Mouse (Mus musculus) right cerebral cortex, postnatal 36 days (tissue): ENCODE data around the gene Prom1.

Experiments
- DNase-seq, 2 experiments: peaks; one replicate each; pipeline ENCODE4 v3.0.0; 2022; ENCODE audit warnings: low spot score in 2 of 2, mixed read lengths in 1 of 2

Gene Prom1

GRCm38 (mm10) chr5:44080276-44081054 lies 21.4 kb downstream of the Prom1 start:
- no peak for DNase-seq

GRCm38 (mm10) chr5:44075432-44075831 lies 26.4 kb downstream of the Prom1 start:
- DNase-seq = no peak

DNA sequence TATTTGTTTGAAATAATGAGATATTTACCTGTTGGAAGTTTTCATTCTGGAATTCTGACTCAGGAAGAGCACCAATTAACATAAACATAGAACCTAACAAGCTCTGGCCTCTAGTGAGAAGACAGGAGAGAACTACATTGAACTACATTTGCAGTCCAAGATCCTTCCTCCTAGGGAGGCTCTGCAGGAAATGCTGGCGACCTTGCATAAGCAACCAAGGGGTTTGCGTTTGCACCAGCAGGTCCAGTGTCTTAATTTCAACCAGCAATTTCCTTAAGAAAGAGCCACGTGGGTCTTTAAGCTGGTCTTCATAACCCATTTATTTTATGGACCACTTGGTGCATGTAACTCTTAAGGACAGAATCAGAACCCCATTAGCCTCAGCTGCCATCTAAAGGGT lies 28.2 kb downstream of the Prom1 start:
- no peak for DNase-seq

GRCm38 (mm10) chr5:44070529-44071133 lies 31.2 kb downstream of the Prom1 start:
- DNase-seq = no peak

GRCm38 (mm10) chr5:44058258-44058657 lies 43.6 kb downstream of the Prom1 start:
- DNase-seq = no peak

- no peak for DNase-seq
Observed at GRCm38 (mm10) chr5:44050213-44050612, 51.6 kb downstream of the Prom1 start.

DNA sequence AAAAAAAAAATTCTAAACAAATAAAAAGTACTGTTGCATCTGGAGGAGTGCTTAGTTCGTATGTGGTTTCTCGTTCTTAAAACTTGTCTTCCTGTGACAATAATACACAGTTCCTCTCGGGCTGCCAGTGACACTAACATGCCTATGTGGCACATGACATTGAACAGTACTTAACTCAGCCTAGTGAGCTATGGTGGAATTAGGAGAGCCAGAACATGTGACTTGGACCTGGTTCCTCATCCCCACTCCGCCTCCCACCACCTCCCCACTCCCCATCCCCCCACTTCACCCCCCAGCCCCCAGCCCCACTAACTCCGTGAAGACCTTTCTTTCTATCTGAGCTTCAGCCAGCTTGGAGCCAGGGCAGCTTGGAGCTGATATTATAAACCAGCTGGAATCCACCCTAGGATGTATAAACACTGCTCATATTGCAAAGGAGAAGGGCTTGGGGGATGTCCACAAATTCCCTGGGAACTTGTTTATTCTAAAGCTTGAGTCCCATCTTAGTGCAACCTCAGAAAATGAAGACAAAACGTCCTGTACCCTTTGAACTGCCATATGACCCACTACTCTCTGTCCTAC lies 52.3 kb downstream of the Prom1 start:
- no peak for DNase-seq

DNA sequence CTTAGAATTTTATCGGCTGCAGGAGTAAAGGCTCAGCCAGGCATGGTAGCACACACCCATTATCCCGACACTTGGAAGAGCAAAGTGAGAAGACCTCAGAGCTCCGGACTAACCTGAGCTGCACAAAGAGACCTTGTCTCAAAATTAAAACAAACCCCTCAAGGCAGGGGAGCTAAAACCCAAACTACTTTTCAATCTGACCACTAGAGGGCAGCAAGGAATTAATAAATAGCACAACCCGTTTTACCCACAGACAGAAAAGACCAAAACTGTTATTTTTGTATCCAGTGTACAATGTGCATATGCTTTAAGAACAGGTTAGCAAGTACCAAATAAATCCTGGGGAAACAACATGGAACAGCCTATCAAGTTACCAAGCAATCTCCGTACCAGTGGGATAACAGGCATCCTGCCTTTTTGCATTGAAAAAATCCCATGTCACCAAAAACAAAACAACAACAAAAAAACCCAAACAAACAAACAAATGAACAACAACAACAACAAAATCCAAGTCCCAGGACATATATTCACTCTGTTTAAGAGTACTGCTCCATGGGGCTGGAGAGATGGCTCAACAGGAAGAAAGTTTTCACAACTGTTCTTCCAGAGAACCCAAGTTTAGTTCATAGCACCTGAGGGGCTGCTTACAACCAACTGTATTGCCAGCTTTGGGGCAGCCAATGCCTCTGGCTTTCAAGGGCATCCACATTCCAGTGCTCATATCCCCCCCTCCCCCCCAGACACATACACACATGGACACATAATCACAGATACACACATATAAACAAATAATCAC lies 53.1 kb downstream of the Prom1 start:
- DNase-seq = no peak

- DNase-seq = no peak
Observed at GRCm38 (mm10) chr5:44041725-44042124, 60.1 kb downstream of the Prom1 start.

DNA sequence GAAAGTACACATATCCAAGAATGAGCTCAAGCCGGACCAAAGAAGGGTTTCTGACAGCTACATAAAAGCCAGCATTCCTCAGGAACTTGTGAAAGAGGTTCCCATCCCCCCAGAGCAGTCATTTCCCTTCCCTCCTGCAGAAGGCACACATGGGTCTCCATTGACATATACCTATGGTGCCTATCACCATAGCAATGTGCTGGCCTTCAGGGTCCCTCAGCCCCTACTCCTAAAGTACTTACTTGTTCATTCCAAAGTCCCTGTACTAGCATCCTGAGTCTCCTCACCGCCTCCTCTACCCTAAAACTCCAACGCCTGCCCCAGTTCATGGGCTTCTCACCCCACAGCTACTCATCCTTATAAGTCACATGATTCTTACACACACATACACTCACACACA lies 60.8 kb downstream of the Prom1 start:
- no peak for DNase-seq

GRCm38 (mm10) chr5:43998295-43998989 lies 103.4 kb downstream of the Prom1 start:
- no peak for DNase-seq

- no peak for DNase-seq
Observed at GRCm38 (mm10) chr5:43997626-43998025, 104.2 kb downstream of the Prom1 start.

DNA sequence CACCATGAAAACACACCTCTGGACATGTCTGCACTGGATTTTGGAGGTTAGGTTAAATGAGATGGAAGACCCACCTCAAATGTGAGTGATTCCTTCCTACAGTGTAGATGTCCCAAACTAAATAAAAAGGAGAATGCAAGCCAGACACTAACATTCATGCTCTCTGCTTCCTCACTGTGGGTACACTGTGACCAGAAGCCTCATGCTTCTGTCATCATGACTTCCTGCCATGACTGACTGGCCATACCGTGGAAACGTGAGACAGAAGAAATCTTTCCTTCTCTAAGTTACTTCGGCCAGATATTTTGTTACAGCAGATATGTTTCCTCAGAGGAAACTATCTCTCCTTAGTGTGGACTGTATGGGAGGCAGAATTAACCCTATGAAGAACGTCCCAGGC lies 105.7 kb downstream of the Prom1 start:
- no peak for DNase-seq

DNA sequence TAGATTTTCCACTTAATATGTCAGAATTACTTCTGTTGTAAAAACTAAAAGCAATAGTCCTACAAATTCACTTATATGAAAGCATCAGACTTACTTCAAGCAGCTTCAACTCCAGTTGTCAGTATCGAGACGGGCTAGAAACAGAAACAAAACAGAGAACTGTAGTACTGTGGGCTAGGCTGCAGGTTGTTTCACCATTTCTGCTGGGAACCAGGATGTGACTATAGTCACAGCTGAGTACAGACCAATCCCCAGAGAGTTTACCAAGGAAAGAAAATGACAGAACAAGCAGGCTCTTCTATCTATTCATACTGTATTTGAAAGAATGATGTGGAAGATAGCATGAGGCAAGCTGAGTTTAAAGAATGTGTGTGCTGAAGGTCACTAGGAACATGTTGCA lies 106.9 kb downstream of the Prom1 start:
- DNase-seq = no peak

GRCm38 (mm10) chr5:43990316-43990715 lies 111.5 kb downstream of the Prom1 start:
- DNase-seq = no peak

DNA sequence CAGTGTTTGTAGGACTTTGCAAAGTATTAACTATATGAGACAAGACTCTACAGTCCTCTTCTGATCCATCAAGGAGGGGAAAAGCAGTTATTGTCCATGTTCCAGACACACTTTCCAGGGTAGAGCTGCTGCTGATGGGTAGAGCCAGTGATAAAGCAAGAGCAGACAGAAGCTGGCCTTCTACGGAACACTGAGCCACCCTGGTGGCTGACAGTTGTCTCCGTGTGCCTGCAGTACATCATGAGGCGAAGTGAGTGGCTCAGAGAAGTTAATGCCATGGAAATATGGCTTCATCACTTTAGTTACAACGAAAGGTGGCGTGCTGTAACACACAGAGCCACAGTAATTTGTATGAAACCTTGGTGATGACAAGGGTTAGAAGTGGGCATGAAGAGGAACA lies 112.8 kb downstream of the Prom1 start:
- DNase-seq = no peak

- no peak for DNase-seq
Observed at GRCm38 (mm10) chr5:43986212-43986611, 115.6 kb downstream of the Prom1 start.

DNA sequence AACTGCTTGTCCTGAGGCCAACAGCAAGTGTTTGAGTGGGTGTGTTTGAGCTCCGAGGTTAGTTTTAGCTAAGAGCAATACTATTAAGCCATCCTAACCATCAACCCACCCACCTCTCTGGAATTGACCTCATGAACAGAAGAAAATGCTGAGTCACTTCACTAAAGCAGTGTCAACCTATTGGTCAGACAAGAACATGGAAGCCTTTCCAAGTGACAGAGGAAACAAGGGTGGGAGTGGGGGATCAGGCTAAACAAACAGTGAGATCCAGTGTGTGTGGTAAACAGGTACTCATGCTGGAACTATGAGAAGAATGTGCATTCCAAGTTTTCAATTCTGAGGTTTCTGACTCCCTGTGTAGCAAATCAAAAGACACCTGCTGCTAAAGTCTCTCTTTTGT lies 118.9 kb downstream of the Prom1 start:
- DNase-seq = no peak

- DNase-seq = no peak
Observed at GRCm38 (mm10) chr5:43981620-43982019, 120.2 kb downstream of the Prom1 start, which contains the start of gene Fgfbp1. Gene Fgfbp1 (minus strand): TSS chr5:43981779.

GRCm38 (mm10) chr5:43980397-43980796 lies 121.4 kb downstream of the Prom1 start:
- no peak for DNase-seq

GRCm38 (mm10) chr5:43976821-43977561 lies 124.8 kb downstream of the Prom1 start:
- DNase-seq = no peak
